Mouse (Mus musculus): ENCODE results near the gene Cdh24.
"Not testable (repeated sequence)": the region's sequence is repeated elsewhere in the genome, so short reads cannot be mapped to it uniquely, and the experiment has no call there.

The Cdh24 gene

GRCm38 (mm10) chr14:54643011-54643410 is 1.8 kb upstream of the Cdh24 start:
- no peak for DNase-seq (ENCODE audit: low read depth, low spot score)

- no peak for DNase-seq (ENCODE audit: low read depth, low spot score)
These were observed 1.2 kb upstream of the Cdh24 start for GRCm38 (mm10) chr14:54642224-54642944.

DNA sequence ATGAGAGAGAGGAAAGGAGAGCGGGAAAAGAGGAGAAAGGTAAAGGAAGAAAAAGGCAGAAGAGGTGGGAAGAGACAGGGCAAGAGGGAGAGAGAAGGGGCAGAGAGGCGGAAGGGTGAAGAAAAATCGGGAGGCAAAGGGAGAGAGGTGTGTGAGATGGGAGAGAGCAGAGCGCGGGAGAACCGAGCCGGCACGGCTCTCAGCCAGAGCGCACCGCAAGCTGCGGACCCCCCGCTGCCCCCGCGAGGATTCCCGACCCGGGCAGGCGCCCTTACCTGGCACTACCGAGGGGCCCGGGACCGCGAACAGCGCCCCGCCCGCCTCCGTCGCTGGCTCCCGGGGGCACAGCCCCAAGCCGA is 239 bp downstream of the Cdh24 start, which contains the start of gene Gm17606:
TSS of gene Gm17606 (plus strand) at position 7 of the 359 bp plus-strand sequence.
- DNase-seq (ENCODE audit: low read depth, low spot score) = no peak

- DNase-seq (ENCODE audit: low read depth, low spot score) = no peak
These were observed 1.0 kb downstream of the Cdh24 start for GRCm38 (mm10) chr14:54640121-54640520.

DNA sequence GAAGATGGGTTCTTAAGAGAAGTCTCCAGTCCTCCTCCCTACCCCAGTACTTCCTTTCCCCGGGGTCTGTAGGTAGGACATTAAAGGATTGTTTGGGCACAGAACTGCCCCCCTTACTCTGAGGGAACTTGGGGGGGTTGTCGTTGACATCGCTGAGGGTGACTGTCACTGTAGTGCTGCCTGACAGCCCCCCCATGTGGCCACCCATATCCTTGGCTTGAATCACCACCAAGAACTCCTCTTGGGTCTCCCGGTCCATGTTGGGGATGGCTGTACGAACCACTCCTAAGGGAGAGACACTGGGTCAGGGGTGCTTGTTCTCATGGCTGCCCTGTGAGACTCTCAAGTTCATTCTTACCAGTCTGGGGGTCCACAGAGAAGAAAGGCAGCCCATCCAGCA is 3.0 kb downstream of the Cdh24 start:
- DNase-seq (ENCODE audit: low read depth, low spot score) = no peak

GRCm38 (mm10) chr14:54636954-54637353 is 4.2 kb downstream of the Cdh24 start:
- peak; percentile 62 for DNase-seq (ENCODE audit: low read depth, low spot score)

- DNase-seq (ENCODE audit: low read depth, low spot score) = peak; percentile 34
These were observed 7.0 kb downstream of the Cdh24 start for GRCm38 (mm10) chr14:54634182-54634581.

GRCm38 (mm10) chr14:54632252-54632651 is 8.9 kb downstream of the Cdh24 start:
- no peak for DNase-seq (ENCODE audit: low read depth, low spot score)

DNA sequence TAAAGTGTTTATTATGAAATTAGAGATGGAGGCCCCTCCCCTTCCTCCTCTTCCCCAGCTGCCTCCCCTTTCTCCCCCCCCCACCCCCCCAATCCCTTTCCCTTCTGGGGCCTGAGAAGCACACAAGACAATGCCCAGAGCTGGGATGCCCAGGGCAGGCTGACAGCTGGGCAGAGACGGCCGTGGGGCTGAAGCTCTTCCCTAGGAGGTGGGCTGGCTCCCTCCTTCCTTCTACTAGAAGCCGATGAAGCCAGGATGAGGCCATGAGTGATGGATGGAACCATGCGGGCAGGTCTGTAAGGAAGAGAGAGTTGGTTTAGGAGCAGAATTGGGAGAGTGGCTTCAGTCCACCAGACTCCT is 9.9 kb downstream of the Cdh24 start:
- no peak for DNase-seq (ENCODE audit: low read depth, low spot score)

DNA sequence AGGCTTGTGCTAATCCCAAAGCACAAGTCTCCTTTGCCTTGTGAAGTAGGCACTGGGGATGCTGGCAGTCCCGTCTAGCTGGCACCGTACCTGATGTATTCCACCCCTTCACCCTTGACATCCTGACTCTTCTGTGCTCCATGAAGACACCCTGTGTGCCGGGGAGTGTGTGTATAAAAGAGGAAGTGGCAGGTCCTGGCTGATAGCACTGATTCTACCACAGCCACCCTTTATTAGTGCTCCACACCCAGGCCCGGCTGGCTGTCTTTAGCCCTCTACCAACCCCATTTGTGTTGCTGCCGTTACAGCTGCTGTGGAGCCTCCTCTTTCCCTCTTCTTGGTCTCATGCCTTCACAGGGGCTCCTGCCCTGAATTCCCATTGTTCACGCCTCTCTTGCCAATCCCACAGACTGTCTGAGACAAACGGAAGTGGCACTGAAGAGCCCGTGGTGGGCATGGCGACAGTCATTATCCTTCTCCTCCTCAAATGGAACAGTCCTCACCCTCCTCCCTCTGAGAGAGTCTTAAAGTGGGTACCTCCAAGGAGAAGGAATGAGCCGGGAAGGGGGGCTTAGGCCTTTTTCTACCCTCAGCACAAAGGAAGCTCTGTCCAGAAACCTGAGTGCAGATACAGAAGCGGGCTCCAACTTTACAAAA is 10.5 kb downstream of the Cdh24 start:
- no peak for DNase-seq (ENCODE audit: low read depth, low spot score)

DNA sequence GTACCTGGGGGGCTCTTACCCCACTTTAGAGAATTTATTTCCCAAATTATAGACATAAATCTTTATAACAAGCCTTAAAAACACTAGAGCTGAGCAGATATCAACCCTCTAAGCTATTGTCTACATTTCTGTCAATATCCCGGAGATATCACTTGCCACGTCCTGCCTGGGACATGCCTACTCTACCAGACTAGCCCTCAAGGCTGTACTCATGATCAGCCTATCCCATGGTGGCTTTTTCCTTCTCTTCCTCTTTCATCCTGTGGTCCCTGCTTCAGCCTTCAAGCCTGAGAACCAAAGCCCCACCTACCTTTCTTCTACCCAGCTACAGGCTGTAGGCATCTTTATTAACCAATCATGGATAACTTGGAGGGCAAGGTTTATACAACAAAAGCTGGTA is 11.4 kb downstream of the Cdh24 start:
- no peak for DNase-seq (ENCODE audit: low read depth, low spot score)

DNA sequence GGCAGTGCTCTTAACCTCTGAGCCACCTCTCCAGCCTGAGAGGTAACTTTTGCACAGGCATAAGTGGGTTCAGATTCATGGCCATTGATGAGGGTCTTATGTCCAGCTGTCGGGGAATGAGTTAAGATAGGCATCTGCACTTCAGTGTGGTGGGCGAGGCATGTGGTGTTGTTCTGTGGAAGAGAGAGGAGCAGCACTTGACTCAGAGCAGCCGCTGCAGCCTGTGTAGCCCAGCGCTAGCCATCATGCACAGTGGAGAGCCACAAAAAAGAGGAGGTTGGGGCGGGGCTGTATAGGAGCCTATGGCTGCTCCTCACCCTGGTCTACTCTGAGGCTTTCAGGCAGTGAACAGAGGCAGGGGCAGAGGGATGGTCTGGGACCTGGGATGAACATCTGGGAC is 13.1 kb downstream of the Cdh24 start:
- DNase-seq (ENCODE audit: low read depth, low spot score) = no peak

GRCm38 (mm10) chr14:54624976-54625375 is 16.2 kb downstream of the Cdh24 start:
- no peak for DNase-seq (ENCODE audit: low read depth, low spot score)

GRCm38 (mm10) chr14:54623334-54623733 is 17.8 kb downstream of the Cdh24 start:
- no peak for DNase-seq (ENCODE audit: low read depth, low spot score)

DNA sequence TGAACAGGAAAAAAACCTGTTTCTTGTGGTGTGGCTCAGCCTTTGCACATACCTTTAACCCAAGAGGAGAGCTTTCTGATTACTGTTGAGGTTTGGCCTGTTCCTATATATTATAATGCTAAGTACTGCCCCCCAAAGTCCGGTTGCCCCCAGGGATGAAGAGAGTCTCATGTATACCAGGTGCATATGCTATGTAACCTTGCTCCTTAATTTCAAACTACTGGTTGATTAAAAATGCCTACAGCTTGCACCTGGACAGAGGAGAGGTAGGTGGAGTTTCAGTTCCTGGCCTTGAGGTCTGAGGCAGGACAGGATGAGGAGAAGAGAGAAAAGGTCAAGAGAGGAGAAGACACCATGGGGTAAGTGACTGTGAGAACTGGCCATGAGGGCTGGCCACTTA is 20.0 kb downstream of the Cdh24 start, which contains the start of gene Psmb11:
TSS of gene Psmb11 (plus strand) at position 301 of the 400 bp plus-strand sequence.
- DNase-seq (ENCODE audit: low read depth, low spot score) = no peak

GRCm38 (mm10) chr14:54617897-54618365 is 23.2 kb downstream of the Cdh24 start, which contains the start of gene Psmb5:
Gene Psmb5, minus strand, starts transcription at chr14:54618022.
- DNase-seq (ENCODE audit: low read depth, low spot score) = peak; percentile 95

DNA sequence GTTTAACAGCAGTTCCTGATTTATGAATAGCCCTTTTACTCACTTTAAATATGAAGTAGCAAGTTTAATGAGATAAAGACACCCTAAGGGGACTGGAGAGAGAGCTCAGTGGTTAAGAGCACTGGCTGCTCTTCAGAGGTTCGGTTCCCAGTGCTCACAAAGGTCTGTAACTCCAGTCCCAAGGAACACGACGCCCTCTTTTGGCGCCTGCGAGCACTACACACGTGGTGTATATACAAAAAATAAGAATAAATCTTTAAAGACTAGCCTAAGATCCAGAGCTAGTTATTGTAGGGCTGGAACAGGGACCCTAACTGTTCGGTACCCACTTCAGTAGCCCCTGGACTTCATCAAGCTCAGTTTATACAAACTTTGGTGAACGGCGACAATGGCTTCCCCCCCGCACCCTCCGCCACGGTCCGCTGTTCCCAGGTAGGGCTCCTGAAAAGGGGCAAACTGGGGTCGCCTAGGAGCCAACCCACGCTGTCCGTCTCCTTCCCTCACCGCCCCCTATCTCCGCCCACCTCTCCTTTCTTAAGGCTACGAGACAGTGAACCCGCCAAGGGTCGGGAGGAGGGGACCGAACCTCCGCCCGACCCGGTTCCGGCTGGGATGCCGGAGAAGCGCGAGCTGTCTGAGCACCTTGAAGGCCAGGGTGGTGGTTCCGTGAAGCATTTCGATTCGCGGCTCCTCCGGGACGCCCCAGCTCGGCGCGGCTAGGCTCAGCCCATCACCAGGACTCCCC is 23.8 kb downstream of the Cdh24 start:
- peak; percentile 46 for DNase-seq (ENCODE audit: low read depth, low spot score)

DNA sequence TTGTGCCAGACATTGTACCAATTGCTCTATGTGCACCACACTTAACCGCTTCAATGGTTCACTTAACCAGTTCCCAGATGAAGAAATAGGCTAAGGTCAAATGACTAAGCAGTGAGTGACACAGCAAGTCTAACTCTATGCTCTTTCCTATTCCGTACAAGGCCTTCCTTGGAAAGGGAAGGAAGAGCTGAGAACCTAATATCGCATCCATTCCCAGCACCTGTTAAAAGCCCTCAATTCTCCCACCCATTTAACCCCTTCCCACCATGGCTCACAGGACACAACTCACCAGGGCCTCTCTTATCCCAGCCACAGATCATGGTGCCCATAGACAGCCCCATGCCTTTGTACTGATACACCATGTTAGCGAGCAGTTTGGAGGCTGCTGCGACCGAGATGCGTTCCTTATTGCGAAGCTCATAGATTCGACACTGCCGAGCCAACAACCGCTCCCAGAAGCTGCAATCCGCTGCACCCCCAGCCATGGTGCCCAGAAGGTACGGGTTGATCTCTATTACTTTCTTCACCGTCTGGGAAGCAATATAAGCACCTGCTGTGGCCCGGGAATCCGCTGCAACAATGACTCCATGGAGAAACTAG is 24.8 kb downstream of the Cdh24 start:
- no peak for DNase-seq (ENCODE audit: low read depth, low spot score)

DNA sequence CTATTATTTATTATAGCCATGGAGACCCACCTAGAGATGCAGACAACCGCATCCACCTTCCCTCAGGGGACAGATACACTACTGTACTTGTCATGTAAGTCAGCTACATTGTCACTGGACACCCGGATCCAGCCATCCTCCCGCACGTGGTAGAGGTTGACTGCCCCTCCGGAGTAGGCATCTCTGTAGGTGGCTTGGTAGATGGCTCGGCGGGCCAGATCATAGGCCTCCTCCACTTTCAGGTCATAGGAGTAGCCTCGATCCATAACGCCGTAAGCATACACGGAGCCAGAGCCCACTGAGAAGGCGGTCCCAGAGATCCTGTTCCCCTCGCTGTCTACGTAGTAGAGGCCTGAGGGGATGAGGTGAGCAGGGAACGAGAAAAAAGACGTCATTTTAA is 27.0 kb downstream of the Cdh24 start:
- DNase-seq (ENCODE audit: low read depth, low spot score) = not testable (repeated sequence)

GRCm38 (mm10) chr14:54610648-54611047 is 30.5 kb downstream of the Cdh24 start:
- DNase-seq (ENCODE audit: low read depth, low spot score) = no peak

DNA sequence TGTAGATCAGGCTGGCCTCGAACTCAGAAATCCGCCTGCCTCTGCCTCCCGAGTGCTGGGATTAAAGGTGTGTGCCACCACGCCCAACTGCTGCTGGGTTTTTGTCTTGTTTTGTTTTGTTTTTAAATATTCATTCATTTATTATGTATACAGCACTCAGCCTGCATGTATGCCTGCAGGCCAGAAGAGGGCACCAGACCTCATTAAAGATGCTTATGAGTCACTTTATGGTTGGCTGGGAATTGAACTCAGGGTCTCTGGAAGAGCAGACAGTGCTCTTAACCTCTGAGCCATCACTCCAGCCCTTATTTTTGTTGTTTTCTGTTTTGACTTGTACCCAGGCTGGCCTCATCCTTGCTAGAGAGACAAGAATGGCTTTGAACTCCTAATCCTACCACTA is 31.2 kb downstream of the Cdh24 start:
- peak; percentile 61 for DNase-seq (ENCODE audit: low read depth, low spot score)

GRCm38 (mm10) chr14:54609245-54609644 is 31.9 kb downstream of the Cdh24 start:
- no peak for DNase-seq (ENCODE audit: low read depth, low spot score)

All from A20 (cell line).